Comparison of ENCODE assay signal across 9 mouse cellular contexts in the genomic region with DNA sequence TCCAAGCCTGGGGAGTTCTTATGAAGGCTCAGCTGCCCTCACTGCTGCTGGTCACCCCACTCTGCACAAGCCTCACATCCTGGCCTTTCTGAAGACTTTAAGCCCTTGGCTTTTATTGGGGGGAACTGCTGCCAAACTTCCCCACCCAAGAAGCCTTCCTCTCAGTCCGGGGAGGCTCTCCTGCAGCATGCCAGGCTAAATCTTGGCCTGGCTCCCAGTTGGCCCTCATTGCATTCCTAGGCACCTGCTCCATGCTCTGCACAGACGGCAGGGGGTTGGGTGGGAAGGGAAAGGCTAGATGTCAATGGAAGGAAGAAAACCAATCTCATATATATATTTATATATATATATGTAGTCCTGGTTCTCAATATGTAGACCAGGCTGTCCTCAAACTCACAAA. TPM values are rescaled to one million over a fixed set of nuclear protein-coding genes. Genes with fewer than 3 reads are reported as not detected.
DNase-seq lines count a peak whose midpoint lies in the region; ATAC-seq and TF ChIP-seq lines count a peak whose summit lies in the region.
"Had no signal": no experiment of that assay in that cellular context is flagged by ENCODE, and none has a peak within 500 bp of the region (broad histone marks: within the 10 kb centered on the region; RNA-seq: fewer than 3 reads in every experiment).

No protein-coding gene starts in this region.

- H3K27ac ChIP-seq in forebrain, embryonic 14.5 days (ENCODE audit: low read depth, low read length): no peak overlapping the region
- H3K27ac ChIP-seq in forebrain, embryonic 10.5 days: no peak overlapping the region
- peak overlapping the region; percentile 96 for H3K27ac ChIP-seq in heart, embryonic 13.5 days (replicated peaks)
- H3K27ac ChIP-seq in liver, postnatal 0 days (ENCODE audit: low read depth): no peak overlapping the region
- H3K27ac ChIP-seq in forebrain, postnatal 0 days (ENCODE audit: low read depth, low read length): no peak overlapping the region

- TF ChIP-seq CTCF in liver, postnatal 0 days (IDR thresholded peaks at IDR 0.05; ENCODE audit: low read depth): no peak
- TF ChIP-seq CTCF in forebrain, postnatal 0 days (IDR thresholded peaks at IDR 0.05; ENCODE audit: low read depth): no peak

- H3K36me3 ChIP-seq in forebrain, embryonic 14.5 days (ENCODE audit: control insufficient read depth, insufficient read depth, low read length): no peaks in the 10 kb centered on the region
- no peaks in the 10 kb centered on the region for H3K36me3 ChIP-seq in forebrain, embryonic 10.5 days (replicated peaks)
- H3K36me3 ChIP-seq in heart, embryonic 13.5 days: no peaks in the 10 kb centered on the region
- no peaks in the 10 kb centered on the region for H3K36me3 ChIP-seq in liver, postnatal 0 days (replicated peaks; ENCODE audit: insufficient read depth, low read length)
- no peaks in the 10 kb centered on the region for H3K36me3 ChIP-seq in forebrain, postnatal 0 days (ENCODE audit: insufficient read depth)

- no peak overlapping the region for H3K4me3 ChIP-seq in forebrain, embryonic 14.5 days (ENCODE audit: low read depth, low read length)
- no peak overlapping the region for H3K4me3 ChIP-seq in forebrain, embryonic 10.5 days
- peak overlapping the region; percentile 2; the same call in 1 of the 2 replicates for H3K4me3 ChIP-seq in heart, embryonic 13.5 days
- H3K4me3 ChIP-seq in liver, postnatal 0 days (ENCODE audit: low read depth, low read length): no peak overlapping the region
- no peak overlapping the region for H3K4me3 ChIP-seq in forebrain, postnatal 0 days (ENCODE audit: low read depth, low read length)
- H3K4me3 ChIP-seq: megakaryocyte, embryonic 14.5 days had no signal

- peak; percentile 51 for DNase-seq in forebrain, embryonic 14.5 days (ENCODE audit: low spot score)
- DNase-seq in forebrain, embryonic 10.5 days (ENCODE audit: extremely low spot score, low spot score): no peak
- DNase-seq in right cerebral cortex, postnatal 14 days: peak; percentile 12
- no peak for DNase-seq in right cerebral cortex, postnatal 25 days
- DNase-seq in lung, postnatal 4 days: peak; percentile 16 to 46
- DNase-seq in liver, postnatal 0 days: no peak
- DNase-seq in forebrain, postnatal 0 days: no peak

- H3K9me3 ChIP-seq in forebrain, embryonic 14.5 days (replicated peaks; ENCODE audit: control insufficient read depth, low read length): no peaks in the 10 kb centered on the region
- H3K9me3 ChIP-seq in forebrain, embryonic 10.5 days: 0 out of 2 replicates have a peak, but pooled peaks cover 2% of the 10 kb centered on the region
- H3K9me3 ChIP-seq in heart, embryonic 13.5 days: no peaks in the 10 kb centered on the region; the same call in 1 of the 2 replicates
- H3K9me3 ChIP-seq in liver, postnatal 0 days (ENCODE audit: low read length): no peaks in the 10 kb centered on the region
- H3K9me3 ChIP-seq in forebrain, postnatal 0 days (ENCODE audit: low read length): no peaks in the 10 kb centered on the region
- H3K9me3 ChIP-seq: megakaryocyte, embryonic 14.5 days had no signal

- no peak overlapping the region for H3K9ac ChIP-seq in forebrain, embryonic 14.5 days (ENCODE audit: low read length)
- H3K9ac ChIP-seq in heart, embryonic 13.5 days: peak overlapping the region; percentile 45
- H3K9ac ChIP-seq in liver, postnatal 0 days (replicated peaks): no peak overlapping the region
- H3K9ac ChIP-seq in forebrain, postnatal 0 days: no peak overlapping the region

- H3K4me2 ChIP-seq in forebrain, embryonic 14.5 days (ENCODE audit: low read length): no peak overlapping the region
- peak overlapping the region; percentile 93 for H3K4me2 ChIP-seq in heart, embryonic 13.5 days
- H3K4me2 ChIP-seq in liver, postnatal 0 days (ENCODE audit: low read depth, low read length): no peak overlapping the region
- no peak overlapping the region for H3K4me2 ChIP-seq in forebrain, postnatal 0 days (ENCODE audit: low read depth)

- no peak for ATAC-seq in forebrain, embryonic 14.5 days
- no peak for ATAC-seq in heart, embryonic 13.5 days (ENCODE audit: extremely low read depth, insufficient number of reproducible peaks, low FRiP score, low TSS enrichment)
- no peak for ATAC-seq in liver, postnatal 0 days
- no peak for ATAC-seq in forebrain, postnatal 0 days

- H3K4me1 ChIP-seq in forebrain, embryonic 14.5 days (ENCODE audit: control insufficient read depth, insufficient read depth, low read length): peaks cover 4% of the 10 kb centered on the region; the same call in 1 of the 2 replicates
- peaks cover 18% of the 10 kb centered on the region for H3K4me1 ChIP-seq in forebrain, embryonic 10.5 days
- peaks cover 62% of the 10 kb centered on the region for H3K4me1 ChIP-seq in heart, embryonic 13.5 days
- peaks cover 22% of the 10 kb centered on the region for H3K4me1 ChIP-seq in liver, postnatal 0 days (ENCODE audit: insufficient read depth)
- H3K4me1 ChIP-seq in forebrain, postnatal 0 days (ENCODE audit: insufficient read depth): peaks cover 5% of the 10 kb centered on the region; the same call in 1 of the 2 replicates

- H3K27me3 ChIP-seq in forebrain, embryonic 14.5 days (replicated peaks; ENCODE audit: control insufficient read depth, insufficient read depth, low read length): peaks cover 4% of the 10 kb centered on the region; the same call in 1 of the 2 replicates
- H3K27me3 ChIP-seq in forebrain, embryonic 10.5 days (ENCODE audit: poor library complexity, severe bottlenecking): peaks cover 41% of the 10 kb centered on the region
- no peaks in the 10 kb centered on the region for H3K27me3 ChIP-seq in heart, embryonic 13.5 days (replicated peaks)
- H3K27me3 ChIP-seq in liver, postnatal 0 days (ENCODE audit: insufficient read depth, low read length): no peaks in the 10 kb centered on the region
- H3K27me3 ChIP-seq in forebrain, postnatal 0 days (ENCODE audit: insufficient read depth, low read length): no peaks in the 10 kb centered on the region

- TF ChIP-seq EP300 in liver, postnatal 0 days (IDR thresholded peaks at IDR 0.05; ENCODE audit: low read depth): no peak

- WGBS in forebrain, embryonic 14.5 days: 33% methylated on average over 2 of the region's 2 CpGs
- WGBS in forebrain, embryonic 10.5 days: 84% methylated on average over 2 of the region's 2 CpGs
- WGBS in heart, embryonic 13.5 days: 26% methylated on average over 2 of the region's 2 CpGs
- 67% methylated on average over 2 of the region's 2 CpGs for WGBS in liver, postnatal 0 days (ENCODE audit: insufficient replicate concordance)
- WGBS in forebrain, postnatal 0 days: 29% methylated on average over 2 of the region's 2 CpGs

RNA-seq across cellular contexts. Expression of a gene that starts 2.3 kb away (rescaled TPM):
- 0.20 and 0.56 TPM in 2 replicates for polyA plus RNA-seq in forebrain, embryonic 14.5 days (2014; fragmentation: Nextera tagmentation; extraction: Ambion mirVana)
- 0.25 and 0.73 TPM in 2 replicates for polyA plus RNA-seq in forebrain, embryonic 10.5 days (2016; fragmentation: Nextera tagmentation; extraction: Ambion mirVana)
- polyA plus RNA-seq in heart, embryonic 13.5 days (2015; fragmentation: Nextera tagmentation; extraction: Ambion mirVana): 18.8 and 20.8 TPM in 2 replicates
- 1.3 and 1.6 TPM in 2 replicates for polyA plus RNA-seq in liver, postnatal 0 days (2015; fragmentation: Nextera tagmentation; extraction: Ambion mirVana)
- 0.48 and 0.62 TPM in 2 replicates for total RNA-seq in forebrain, postnatal 0 days (2014; rRNA removed)
- 0.18 and 0.29 TPM in 2 replicates for polyA plus RNA-seq in forebrain, postnatal 0 days (2015; fragmentation: Nextera tagmentation; extraction: Ambion mirVana)

RNA-seq across cellular contexts. Expression of a gene that starts 22.3 kb away (rescaled TPM):
- 22.5 and 22.8 TPM in 2 replicates for polyA plus RNA-seq in forebrain, embryonic 14.5 days (2014; fragmentation: Nextera tagmentation; extraction: Ambion mirVana)
- 7.2 and 7.8 TPM in 2 replicates for polyA plus RNA-seq in forebrain, embryonic 10.5 days (2016; fragmentation: Nextera tagmentation; extraction: Ambion mirVana)
- polyA plus RNA-seq in heart, embryonic 13.5 days (2015; fragmentation: Nextera tagmentation; extraction: Ambion mirVana): 42.2 and 45.3 TPM in 2 replicates
- polyA plus RNA-seq in liver, postnatal 0 days (2015; fragmentation: Nextera tagmentation; extraction: Ambion mirVana): 28.7 and 31.6 TPM in 2 replicates
- total RNA-seq in forebrain, postnatal 0 days (2014; rRNA removed): 19.9 and 20.2 TPM in 2 replicates
- 46.7 and 48.4 TPM in 2 replicates for polyA plus RNA-seq in forebrain, postnatal 0 days (2015; fragmentation: Nextera tagmentation; extraction: Ambion mirVana)

RNA-seq across cellular contexts. Expression of a gene that starts 42.4 kb away (rescaled TPM):
- 41.6 and 48.5 TPM in 2 replicates for polyA plus RNA-seq in forebrain, embryonic 14.5 days (2014; fragmentation: Nextera tagmentation; extraction: Ambion mirVana)
- 35.4 and 38.9 TPM in 2 replicates for polyA plus RNA-seq in forebrain, embryonic 10.5 days (2016; fragmentation: Nextera tagmentation; extraction: Ambion mirVana)
- 315 and 354 TPM in 2 replicates for polyA plus RNA-seq in heart, embryonic 13.5 days (2015; fragmentation: Nextera tagmentation; extraction: Ambion mirVana)
- polyA plus RNA-seq in liver, postnatal 0 days (2015; fragmentation: Nextera tagmentation; extraction: Ambion mirVana): 47.5 and 47.7 TPM in 2 replicates
- total RNA-seq in forebrain, postnatal 0 days (2014; rRNA removed): 52.3 and 57.2 TPM in 2 replicates
- polyA plus RNA-seq in forebrain, postnatal 0 days (2015; fragmentation: Nextera tagmentation; extraction: Ambion mirVana): 40.5 and 50.2 TPM in 2 replicates

Comparison
In these comparisons a context has a peak if more than half of its experiments do, and no peak if none do; other contexts are left out.
1. DNase-seq: peak in forebrain, embryonic 14.5 days (single experiment), right cerebral cortex, postnatal 14 days (single experiment) and lung, postnatal 4 days (2 of 2); none in forebrain, embryonic 10.5 days (single experiment), right cerebral cortex, postnatal 25 days (single experiment), liver, postnatal 0 days (single experiment) and forebrain, postnatal 0 days (single experiment).